Mouse (Mus musculus): ENCODE results near the gene Nusap1.
"Not testable (repeated sequence)": the region's sequence is repeated elsewhere in the genome, so short reads cannot be mapped to it uniquely, and the experiment has no call there.

Nusap1 gene

GRCm38 (mm10) chr2:119644254-119644653, 26.2 kb downstream of the Nusap1 start:
- no peak for DNase-seq (ENCODE audit: low spot score)

GRCm38 (mm10) chr2:119662220-119663182, 44.4 kb downstream of the Nusap1 start, which contains the start of gene Ndufaf1:
TSS of gene Ndufaf1 (minus strand) at chr2:119662827.
- DNase-seq (ENCODE audit: low spot score): peak; percentile 84

- DNase-seq (ENCODE audit: low spot score): not testable (repeated sequence)
Observed at GRCm38 (mm10) chr2:119665744-119666143, 47.6 kb downstream of the Nusap1 start.

GRCm38 (mm10) chr2:119669010-119669409, 50.9 kb downstream of the Nusap1 start:
- no peak for DNase-seq (ENCODE audit: low spot score)

- peak; percentile 90 for DNase-seq (ENCODE audit: low spot score)
Observed at GRCm38 (mm10) chr2:119674525-119675214, 56.6 kb downstream of the Nusap1 start, which contains the start of gene Rtf1. TSS of gene Rtf1 (plus strand) at chr2:119675068.

GRCm38 (mm10) chr2:119675215-119675784, 57.2 kb downstream of the Nusap1 start:
- DNase-seq (ENCODE audit: low spot score): no peak

GRCm38 (mm10) chr2:119675831-119676230, 57.7 kb downstream of the Nusap1 start:
- no peak for DNase-seq (ENCODE audit: low spot score)

GRCm38 (mm10) chr2:119683706-119684105, 65.6 kb downstream of the Nusap1 start:
- DNase-seq (ENCODE audit: low spot score): no peak

GRCm38 (mm10) chr2:119692003-119692701, 74.1 kb downstream of the Nusap1 start:
- DNase-seq (ENCODE audit: low spot score): no peak

- no peak for DNase-seq (ENCODE audit: low spot score)
Observed at GRCm38 (mm10) chr2:119694826-119695225, 76.7 kb downstream of the Nusap1 start.

- DNase-seq (ENCODE audit: low spot score): no peak
Observed at GRCm38 (mm10) chr2:119696111-119696510, 78.0 kb downstream of the Nusap1 start.

- DNase-seq (ENCODE audit: low spot score): no peak
Observed at GRCm38 (mm10) chr2:119698472-119698871, 80.4 kb downstream of the Nusap1 start.

GRCm38 (mm10) chr2:119699962-119700361, 81.9 kb downstream of the Nusap1 start:
- no peak for DNase-seq (ENCODE audit: low spot score)
